Mouse (Mus musculus): Measurements from ENCODE around the gene Ccl9. TPM values are rescaled to one million over a fixed set of nuclear protein-coding genes. Genes with fewer than 3 reads are reported as not detected.

Ccl9 gene
- total RNA-seq, 1 experiment, result 0.18 TPM

DNA sequence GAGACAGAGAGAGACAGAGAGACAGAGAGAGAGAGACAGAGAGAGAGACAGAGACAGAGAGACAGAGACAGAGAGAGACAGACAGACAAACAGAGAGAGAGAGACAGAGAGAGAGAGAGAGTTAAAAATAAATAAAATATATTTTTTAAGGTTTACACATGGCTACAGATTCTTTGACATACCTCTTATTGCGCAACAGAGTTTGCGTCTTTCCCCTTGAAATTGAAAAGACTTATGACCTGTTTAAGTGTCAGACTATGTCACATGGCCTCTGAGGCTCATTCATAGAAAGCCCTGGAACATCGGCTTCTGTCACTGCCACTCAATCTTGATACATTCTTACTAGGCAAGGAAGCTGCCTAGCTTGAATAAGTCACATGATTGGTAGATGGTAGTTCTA lies 25.0 kb upstream of the Ccl9 start:
- Histone ChIP-seq H3K4me3 (ENCODE audit: insufficient read depth in 1 of 2, low read depth in 1 of 2, low read length in 2 of 2, poor library complexity in 1 of 2, severe bottlenecking in 1 of 2) (no peak overlapping the region), H3K9ac (ENCODE audit: insufficient read depth, low read depth, low read length, poor library complexity, severe bottlenecking) (no peak overlapping the region), H3K27ac (ENCODE audit: insufficient read depth, low read depth, low read length, poor library complexity, severe bottlenecking) (no peak overlapping the region), H3K4me1 (ENCODE audit: control insufficient read depth in 2 of 2, insufficient read depth in 2 of 2, low read length in 2 of 2, poor library complexity in 1 of 2) (no peaks in the 10 kb centered on the region), H3K9me3 (ENCODE audit: control insufficient read depth, insufficient read depth, low read depth, low read length) (no peaks in the 10 kb centered on the region), H3K36me3 (ENCODE audit: control insufficient read depth, insufficient read depth, low read length, poor library complexity, severe bottlenecking) (no peaks in the 10 kb centered on the region)
- TF ChIP-seq MAFK (IDR thresholded peaks at IDR 0.05; ENCODE audit: insufficient read depth, low read depth, low read length), result no peak
- TF ChIP-seq ZC3H11A (IDR thresholded peaks at IDR 0.05; ENCODE audit: borderline replicate concordance, low read depth, low read length), result no peak
- no peak for TF ChIP-seq CHD2 (IDR thresholded peaks at IDR 0.05; ENCODE audit: low read depth, low read length)
- no peak for TF ChIP-seq HCFC1 (IDR thresholded peaks at IDR 0.05; ENCODE audit: borderline replicate concordance, insufficient read depth, low read length)
- no peak for TF ChIP-seq ZNF384 (IDR thresholded peaks at IDR 0.05; ENCODE audit: low read depth, low read length)
- no peak for DNase-seq (ENCODE audit: low read depth, low spot score)
- in situ Hi-C loops (cut with MboI; ENCODE audit: low sequenced_read_pairs in 2 of 2, unreplicated experiment in 2 of 2), result no loop called here

DNA sequence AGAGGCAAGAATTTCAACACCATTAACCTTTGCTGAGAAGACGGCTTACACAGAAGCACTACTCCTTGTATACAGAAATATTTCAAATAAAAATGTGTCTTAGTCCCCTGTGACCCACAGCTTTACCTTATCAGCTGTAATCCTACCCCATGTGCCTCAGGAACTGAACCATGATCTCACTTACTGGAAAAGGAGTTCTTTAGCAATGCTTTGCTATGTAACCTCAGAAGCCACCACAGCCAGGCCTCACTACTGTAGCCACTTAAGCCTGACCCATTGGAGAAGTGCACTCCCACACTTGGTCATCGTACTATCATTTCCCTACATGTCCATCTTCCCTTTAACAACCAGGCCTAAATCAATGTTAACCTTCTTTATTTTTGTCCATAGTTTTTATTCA lies 22.1 kb upstream of the Ccl9 start:
- TF ChIP-seq MAFK (IDR thresholded peaks at IDR 0.05; ENCODE audit: insufficient read depth, low read depth, low read length) (no peak), HCFC1 (IDR thresholded peaks at IDR 0.05; ENCODE audit: borderline replicate concordance, insufficient read depth, low read length) (no peak)
- H3K9me3 ChIP-seq (ENCODE audit: control insufficient read depth, insufficient read depth, low read depth, low read length), result no peaks in the 10 kb centered on the region
- DNase-seq (ENCODE audit: low read depth, low spot score), result no peak
- no peak overlapping the region for H3K27ac ChIP-seq (ENCODE audit: insufficient read depth, low read depth, low read length, poor library complexity, severe bottlenecking)
- no peak overlapping the region for H3K9ac ChIP-seq (ENCODE audit: insufficient read depth, low read depth, low read length, poor library complexity, severe bottlenecking)
- in situ Hi-C loops (cut with MboI; ENCODE audit: low sequenced_read_pairs in 2 of 2, unreplicated experiment in 2 of 2), result no loop called here
- H3K36me3 ChIP-seq (ENCODE audit: control insufficient read depth, insufficient read depth, low read length, poor library complexity, severe bottlenecking), result no peaks in the 10 kb centered on the region
- no peak overlapping the region for H3K4me3 ChIP-seq (ENCODE audit: insufficient read depth in 1 of 2, low read depth in 1 of 2, low read length in 2 of 2, poor library complexity in 1 of 2, severe bottlenecking in 1 of 2)
- no peaks in the 10 kb centered on the region for H3K4me1 ChIP-seq (ENCODE audit: control insufficient read depth in 2 of 2, insufficient read depth in 2 of 2, low read length in 2 of 2, poor library complexity in 1 of 2)

DNA sequence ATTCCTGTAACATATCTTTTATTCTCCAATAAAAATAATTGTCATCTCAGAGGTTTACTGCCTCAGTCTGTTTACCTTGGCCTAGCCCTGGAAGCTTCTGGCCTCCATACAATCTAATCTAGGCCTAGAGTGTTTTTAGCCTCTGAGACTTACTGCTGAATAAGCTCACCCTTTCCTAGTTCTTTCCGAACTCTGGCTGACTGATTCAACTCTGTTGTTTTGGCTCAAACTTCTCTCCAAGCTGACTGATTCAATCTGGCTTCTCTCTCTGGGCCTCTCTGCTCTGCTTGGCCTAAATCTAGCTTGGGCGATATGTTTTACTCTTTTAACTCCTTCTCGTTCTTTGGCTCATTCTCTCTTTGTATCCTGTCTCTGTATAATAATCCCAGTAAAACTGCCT lies 20.6 kb upstream of the Ccl9 start:
- no peak for DNase-seq (ENCODE audit: low read depth, low spot score)
- Histone ChIP-seq H3K4me3 (ENCODE audit: insufficient read depth in 1 of 2, low read depth in 1 of 2, low read length in 2 of 2, poor library complexity in 1 of 2, severe bottlenecking in 1 of 2) (no peak overlapping the region), H3K36me3 (ENCODE audit: control insufficient read depth, insufficient read depth, low read length, poor library complexity, severe bottlenecking) (no peaks in the 10 kb centered on the region), H3K9me3 (ENCODE audit: control insufficient read depth, insufficient read depth, low read depth, low read length) (no peaks in the 10 kb centered on the region), H3K9ac (ENCODE audit: insufficient read depth, low read depth, low read length, poor library complexity, severe bottlenecking) (no peak overlapping the region), H3K4me1 (ENCODE audit: control insufficient read depth in 2 of 2, insufficient read depth in 2 of 2, low read length in 2 of 2, poor library complexity in 1 of 2) (no peaks in the 10 kb centered on the region), H3K27ac (ENCODE audit: insufficient read depth, low read depth, low read length, poor library complexity, severe bottlenecking) (no peak overlapping the region)
- no peak for TF ChIP-seq ZNF384 (IDR thresholded peaks at IDR 0.05; ENCODE audit: low read depth, low read length)
- no peak for TF ChIP-seq HCFC1 (IDR thresholded peaks at IDR 0.05; ENCODE audit: borderline replicate concordance, insufficient read depth, low read length)
- in situ Hi-C loops (cut with MboI; ENCODE audit: low sequenced_read_pairs in 2 of 2, unreplicated experiment in 2 of 2), result no loop called here

DNA sequence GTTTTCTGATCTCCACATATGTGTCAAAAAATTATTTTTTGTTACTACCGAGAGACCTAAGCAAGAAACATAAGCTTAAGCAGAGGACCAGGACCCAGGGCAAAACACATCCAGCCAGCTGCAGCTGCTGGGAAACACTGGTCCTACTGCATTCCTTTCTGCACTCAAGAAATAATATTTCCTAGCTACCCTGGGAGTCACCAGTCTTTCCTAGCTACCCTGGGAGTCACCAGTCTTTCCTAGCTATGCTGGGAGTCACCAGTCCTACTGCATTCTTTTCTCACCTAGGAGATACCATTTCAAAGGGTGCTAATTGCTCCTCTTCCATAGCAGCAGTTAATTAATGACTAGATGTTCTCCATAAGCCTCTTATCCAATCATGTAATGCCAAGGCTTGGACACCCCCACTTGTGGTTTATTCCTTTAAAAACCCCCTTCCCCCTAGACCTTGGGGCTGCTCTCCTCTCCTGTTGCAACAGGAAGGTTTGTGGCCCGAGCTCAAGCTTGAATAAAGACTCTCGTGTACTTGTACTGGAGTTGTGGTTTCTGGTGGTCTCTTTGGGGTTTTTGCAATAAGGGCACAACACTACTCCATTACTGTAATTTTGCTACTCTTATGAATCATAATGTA lies 19.9 kb upstream of the Ccl9 start:
- no peak overlapping the region for H3K27ac ChIP-seq (ENCODE audit: insufficient read depth, low read depth, low read length, poor library complexity, severe bottlenecking)
- H3K9me3 ChIP-seq (ENCODE audit: control insufficient read depth, insufficient read depth, low read depth, low read length), result no peaks in the 10 kb centered on the region
- H3K36me3 ChIP-seq (ENCODE audit: control insufficient read depth, insufficient read depth, low read length, poor library complexity, severe bottlenecking), result no peaks in the 10 kb centered on the region
- TF ChIP-seq MAFK (IDR thresholded peaks at IDR 0.05; ENCODE audit: insufficient read depth, low read depth, low read length) (no peak), HCFC1 (IDR thresholded peaks at IDR 0.05; ENCODE audit: borderline replicate concordance, insufficient read depth, low read length) (no peak), CHD2 (IDR thresholded peaks at IDR 0.05; ENCODE audit: low read depth, low read length) (no peak), ZC3H11A (IDR thresholded peaks at IDR 0.05; ENCODE audit: borderline replicate concordance, low read depth, low read length) (no peak), ZNF384 (IDR thresholded peaks at IDR 0.05; ENCODE audit: low read depth, low read length) (no peak)
- H3K4me3 ChIP-seq (ENCODE audit: insufficient read depth in 1 of 2, low read depth in 1 of 2, low read length in 2 of 2, poor library complexity in 1 of 2, severe bottlenecking in 1 of 2), result no peak overlapping the region
- H3K4me1 ChIP-seq (ENCODE audit: control insufficient read depth in 2 of 2, insufficient read depth in 2 of 2, low read length in 2 of 2, poor library complexity in 1 of 2), result no peaks in the 10 kb centered on the region
- no peak overlapping the region for H3K9ac ChIP-seq (ENCODE audit: insufficient read depth, low read depth, low read length, poor library complexity, severe bottlenecking)
- in situ Hi-C loops (cut with MboI; ENCODE audit: low sequenced_read_pairs in 2 of 2, unreplicated experiment in 2 of 2), result no loop called here
- DNase-seq (ENCODE audit: low read depth, low spot score), result no peak

DNA sequence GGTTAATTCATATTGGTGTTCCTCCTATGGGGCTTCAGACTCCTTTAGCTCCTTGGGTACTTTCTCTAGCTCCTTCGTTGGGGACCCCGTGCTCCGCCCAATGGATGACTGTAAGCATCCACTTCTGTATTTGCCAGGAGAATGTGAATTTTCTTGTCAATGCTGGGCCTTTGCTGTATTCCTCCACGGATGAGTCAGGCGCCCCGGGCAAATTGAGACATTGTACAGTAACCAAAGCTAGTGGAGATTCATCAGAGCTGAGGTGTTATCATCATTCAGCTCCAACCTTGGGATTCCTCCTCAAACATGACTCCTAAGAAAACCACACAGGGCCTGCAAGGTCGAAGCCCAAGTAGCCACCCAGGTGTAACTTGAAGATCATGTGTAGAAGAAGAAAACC lies 19.4 kb upstream of the Ccl9 start:
- no peak overlapping the region for H3K27ac ChIP-seq (ENCODE audit: insufficient read depth, low read depth, low read length, poor library complexity, severe bottlenecking)
- H3K4me1 ChIP-seq (ENCODE audit: control insufficient read depth in 2 of 2, insufficient read depth in 2 of 2, low read length in 2 of 2, poor library complexity in 1 of 2), result no peaks in the 10 kb centered on the region
- in situ Hi-C loops (cut with MboI; ENCODE audit: low sequenced_read_pairs in 2 of 2, unreplicated experiment in 2 of 2), result no loop called here
- no peak for DNase-seq (ENCODE audit: low read depth, low spot score)
- H3K9ac ChIP-seq (ENCODE audit: insufficient read depth, low read depth, low read length, poor library complexity, severe bottlenecking), result no peak overlapping the region
- H3K36me3 ChIP-seq (ENCODE audit: control insufficient read depth, insufficient read depth, low read length, poor library complexity, severe bottlenecking), result no peaks in the 10 kb centered on the region
- TF ChIP-seq CHD2 (IDR thresholded peaks at IDR 0.05; ENCODE audit: low read depth, low read length) (no peak), MAFK (IDR thresholded peaks at IDR 0.05; ENCODE audit: insufficient read depth, low read depth, low read length) (no peak), HCFC1 (IDR thresholded peaks at IDR 0.05; ENCODE audit: borderline replicate concordance, insufficient read depth, low read length) (no peak)
- H3K4me3 ChIP-seq (ENCODE audit: insufficient read depth in 1 of 2, low read depth in 1 of 2, low read length in 2 of 2, poor library complexity in 1 of 2, severe bottlenecking in 1 of 2), result no peak overlapping the region
- no peaks in the 10 kb centered on the region for H3K9me3 ChIP-seq (ENCODE audit: control insufficient read depth, insufficient read depth, low read depth, low read length)

Measured in ES-E14 (cell line).